Mouse (Mus musculus): ENCODE data around the gene Gm9195. TPM values are rescaled to one million over a fixed set of nuclear protein-coding genes. Genes with fewer than 3 reads are reported as not detected.

The Gm9195 gene
- not detected for total RNA-seq (2022)

- DNase-seq, result no peak
Measured at GRCm38 (mm10) chr14:72491738-72492137, at the start of gene Gm9195. Gm9195 (minus strand) TSS chr14:72491838.

GRCm38 (mm10) chr14:72536392-72537017 is 44.9 kb upstream of the Gm9195 start:
- no peak for DNase-seq

GRCm38 (mm10) chr14:72533862-72534261 is 42.2 kb upstream of the Gm9195 start:
- DNase-seq, result no peak

GRCm38 (mm10) chr14:72532028-72532917 is 40.6 kb upstream of the Gm9195 start:
- DNase-seq, result no peak

DNA sequence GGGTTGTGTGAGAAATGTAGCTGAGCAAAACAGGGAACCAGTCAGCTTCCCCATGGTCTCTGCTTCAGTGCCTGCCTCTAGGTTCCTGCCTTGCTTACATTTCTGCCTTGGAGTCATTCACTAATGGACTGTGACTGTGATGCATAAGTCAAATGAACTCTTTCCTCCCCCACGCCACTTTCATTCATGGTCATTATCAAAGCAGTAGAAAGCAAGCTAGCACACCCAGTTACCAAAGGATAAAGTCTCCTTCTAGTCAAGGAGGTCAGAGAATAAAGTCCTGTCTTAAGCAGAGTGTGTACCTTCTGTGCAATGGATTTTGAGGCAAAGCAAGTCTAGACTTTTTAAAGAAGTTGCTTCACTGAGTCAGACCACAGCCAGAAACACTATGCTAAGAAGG is 35.5 kb upstream of the Gm9195 start:
- no peak for DNase-seq

DNA sequence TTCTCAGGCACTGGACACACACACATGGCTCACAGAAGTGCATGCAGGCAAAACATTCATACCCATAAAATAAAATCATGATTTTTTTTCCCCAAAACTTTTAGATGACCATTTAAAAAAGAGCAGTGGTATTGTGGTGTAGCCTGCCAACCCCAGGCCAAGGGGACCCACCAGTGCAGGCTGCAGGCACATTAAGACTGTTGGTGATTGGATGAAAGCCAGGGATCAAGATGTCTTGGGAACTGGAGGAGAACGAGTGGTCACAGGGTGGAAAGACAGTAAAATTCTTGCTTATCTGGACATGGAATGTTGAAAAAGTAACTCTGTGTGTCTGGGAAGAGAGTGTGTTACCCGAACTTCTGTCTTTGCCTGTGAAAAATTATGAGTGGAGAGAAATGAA is 27.9 kb upstream of the Gm9195 start:
- no peak for DNase-seq

GRCm38 (mm10) chr14:72518786-72519185 is 27.1 kb upstream of the Gm9195 start:
- DNase-seq, result no peak

GRCm38 (mm10) chr14:72516376-72516775 is 24.7 kb upstream of the Gm9195 start:
- DNase-seq, result no peak

DNA sequence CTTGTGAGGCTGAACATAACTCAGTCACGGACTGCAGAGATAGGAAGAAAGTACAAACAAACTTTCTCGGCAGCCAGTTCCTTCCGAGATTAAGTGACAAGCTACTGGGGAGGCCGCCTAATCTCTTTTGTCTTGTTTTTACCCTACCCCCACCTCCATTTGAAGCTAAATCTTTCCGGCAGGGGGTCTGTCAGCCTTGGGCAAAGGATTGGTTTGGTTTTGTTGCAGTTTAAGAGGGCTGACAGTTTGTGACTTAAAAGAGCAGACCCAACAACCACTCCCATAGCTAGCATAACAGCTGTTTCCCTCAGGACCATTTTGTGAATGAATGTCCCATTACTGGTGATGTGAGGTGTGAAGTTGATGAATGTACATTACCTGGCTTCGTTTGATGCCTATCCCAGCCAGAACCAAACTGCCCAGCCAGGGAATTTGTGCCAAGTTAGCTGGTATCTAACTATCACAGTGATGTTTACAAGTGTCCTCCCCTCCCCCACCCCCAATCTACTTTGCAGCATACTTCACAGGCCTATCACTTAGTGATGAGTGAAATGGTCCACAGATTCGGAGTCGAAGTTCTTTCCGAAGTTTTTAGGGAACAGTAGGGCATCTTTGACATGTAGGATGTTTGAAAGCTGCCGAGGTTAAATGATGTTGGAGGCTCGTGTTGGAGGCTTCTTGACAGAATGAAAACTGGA is 15.2 kb upstream of the Gm9195 start:
- DNase-seq, result no peak

- DNase-seq, result no peak
Measured at GRCm38 (mm10) chr14:72506018-72506722, 14.5 kb upstream of the Gm9195 start.

DNA sequence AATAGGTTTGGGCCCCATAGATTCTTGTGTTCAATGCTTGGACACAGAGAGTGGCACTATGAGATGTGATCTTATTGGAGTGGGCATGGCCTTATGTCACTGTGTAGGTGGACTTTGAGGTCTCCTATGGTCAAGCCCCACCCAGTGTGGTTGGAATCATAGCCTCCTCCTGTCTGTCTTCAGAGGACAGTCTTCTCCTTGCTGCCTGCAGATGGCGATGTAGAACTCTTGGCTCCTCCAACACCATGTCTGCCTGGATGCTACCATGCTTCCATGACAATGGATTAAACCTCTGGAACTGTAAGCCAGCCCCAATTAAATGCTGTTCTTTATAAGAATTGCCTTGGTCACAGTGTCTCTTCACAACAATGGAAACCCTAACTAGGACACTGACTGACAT is 13.3 kb upstream of the Gm9195 start:
- DNase-seq, result no peak

GRCm38 (mm10) chr14:72503241-72503640 is 11.6 kb upstream of the Gm9195 start:
- no peak for DNase-seq

DNA sequence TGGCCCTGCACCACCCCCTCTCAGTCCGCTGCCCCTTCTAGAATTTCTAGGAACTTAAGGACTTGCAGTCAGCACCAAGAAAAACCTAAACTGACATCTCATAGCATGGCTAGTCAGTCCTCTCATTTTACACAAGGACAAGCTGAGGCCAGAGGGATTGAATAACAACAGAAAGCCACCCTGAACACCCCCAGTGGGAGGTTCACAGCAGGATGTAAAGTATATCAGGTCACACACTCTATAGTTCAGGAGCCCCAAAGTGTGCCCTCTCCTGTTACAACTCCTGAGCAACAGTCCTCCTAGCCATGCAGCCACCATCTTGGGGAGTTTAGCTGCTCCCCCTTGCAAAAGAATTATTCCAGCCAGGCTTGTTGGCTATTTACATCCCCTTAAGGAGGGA is 2.1 kb upstream of the Gm9195 start:
- no peak for DNase-seq

DNA sequence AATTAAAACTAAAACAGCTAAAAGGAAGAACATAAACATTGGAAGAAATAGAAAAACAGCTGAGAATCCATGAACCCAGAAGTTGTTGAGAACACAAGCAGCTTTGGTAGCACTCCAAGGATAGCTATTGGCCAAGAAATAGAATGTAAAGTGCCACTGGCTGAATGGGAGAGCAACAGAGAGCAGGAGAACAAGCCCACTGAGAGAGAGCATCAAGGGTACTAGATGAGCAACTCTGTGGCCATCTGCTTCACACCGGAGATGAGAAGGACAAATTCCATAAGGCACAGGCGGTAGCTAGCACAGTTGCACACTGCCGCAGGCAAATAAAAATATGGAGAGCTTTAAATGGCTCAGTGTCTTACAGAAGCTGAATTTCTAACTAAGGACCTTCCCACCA is 1.3 kb downstream of the Gm9195 start:
- no peak for DNase-seq

DNA sequence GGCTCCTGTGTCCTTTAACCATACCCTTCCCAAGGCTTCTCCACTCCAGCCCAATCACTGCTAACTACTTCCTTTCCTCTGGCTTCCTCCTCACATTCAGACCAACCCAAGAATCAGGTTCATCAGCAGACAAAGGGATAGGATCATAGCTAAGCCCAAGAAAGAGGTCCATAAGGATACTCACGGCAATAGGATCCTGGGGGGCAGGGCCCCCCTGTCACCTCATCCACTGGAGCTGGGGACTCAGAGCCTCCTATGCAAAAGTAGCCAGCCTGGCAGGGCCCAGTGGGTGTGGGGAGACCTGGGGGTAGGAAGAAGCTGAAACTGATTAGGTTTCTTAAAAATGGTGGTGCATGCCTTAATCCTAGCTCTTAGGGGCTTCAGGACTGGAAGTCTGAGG is 17.1 kb downstream of the Gm9195 start:
- no peak for DNase-seq

DNA sequence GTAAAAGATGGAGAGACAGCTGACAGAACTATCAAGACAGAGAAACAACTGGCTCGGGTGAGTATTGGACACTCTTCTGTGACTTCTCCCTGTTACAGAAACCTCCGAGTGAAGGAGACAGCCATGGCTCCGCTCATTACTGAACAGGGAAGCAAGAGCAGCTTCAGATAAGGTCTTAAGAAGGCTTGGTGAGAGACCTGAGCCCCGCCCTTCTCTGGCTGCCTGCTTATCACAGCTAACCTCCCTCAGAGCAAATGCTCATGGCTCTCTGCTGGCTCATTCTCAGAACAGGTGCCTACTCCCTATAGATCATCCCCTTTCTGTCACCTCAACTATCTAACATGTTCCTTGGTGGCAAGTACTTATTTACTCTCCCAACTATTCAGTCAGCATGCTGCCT is 23.2 kb downstream of the Gm9195 start:
- no peak for DNase-seq

- no peak for DNase-seq
Measured at GRCm38 (mm10) chr14:72466384-72466783, 25.3 kb downstream of the Gm9195 start.

GRCm38 (mm10) chr14:72461591-72461990 is 30.0 kb downstream of the Gm9195 start:
- no peak for DNase-seq

DNA sequence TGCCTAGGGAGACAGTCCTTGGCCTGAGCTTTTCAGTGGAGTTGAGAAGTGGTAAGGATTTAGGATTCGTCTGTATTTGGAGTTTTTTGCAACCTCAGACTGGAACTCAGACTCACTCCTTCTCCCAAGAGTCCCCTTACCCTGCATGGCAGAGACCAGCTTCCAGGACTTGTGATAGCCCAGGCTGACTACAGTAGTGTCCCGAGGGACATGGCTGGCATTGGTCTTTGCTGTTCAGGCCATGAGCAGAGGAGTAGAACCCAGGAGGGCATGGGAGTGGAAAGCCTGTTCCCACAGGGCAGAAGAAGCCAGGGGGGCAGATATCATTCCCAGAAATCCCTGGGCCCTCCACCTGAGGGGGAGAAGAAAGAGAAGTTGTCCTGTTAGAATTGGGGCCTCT is 31.3 kb downstream of the Gm9195 start:
- DNase-seq, result no peak

DNA sequence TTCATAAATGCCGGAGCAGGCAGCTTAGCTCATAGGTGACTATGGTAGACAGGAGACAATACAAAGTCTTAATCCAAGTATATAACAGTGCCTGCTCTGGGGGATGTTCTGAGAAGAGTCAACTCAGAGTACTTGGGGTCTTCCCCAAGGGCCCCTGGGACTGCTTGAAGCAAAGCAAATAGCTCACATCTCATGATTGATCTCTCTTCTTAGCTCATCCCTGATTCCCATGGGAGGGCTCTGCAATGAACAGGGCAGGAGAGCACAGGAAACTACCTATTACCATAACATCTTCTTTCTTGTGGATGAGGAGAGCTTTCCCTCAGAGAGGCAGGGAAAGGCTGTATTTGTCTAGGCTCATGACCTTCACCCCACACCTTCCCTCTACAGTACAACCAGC is 32.7 kb downstream of the Gm9195 start:
- no peak for DNase-seq

DNA sequence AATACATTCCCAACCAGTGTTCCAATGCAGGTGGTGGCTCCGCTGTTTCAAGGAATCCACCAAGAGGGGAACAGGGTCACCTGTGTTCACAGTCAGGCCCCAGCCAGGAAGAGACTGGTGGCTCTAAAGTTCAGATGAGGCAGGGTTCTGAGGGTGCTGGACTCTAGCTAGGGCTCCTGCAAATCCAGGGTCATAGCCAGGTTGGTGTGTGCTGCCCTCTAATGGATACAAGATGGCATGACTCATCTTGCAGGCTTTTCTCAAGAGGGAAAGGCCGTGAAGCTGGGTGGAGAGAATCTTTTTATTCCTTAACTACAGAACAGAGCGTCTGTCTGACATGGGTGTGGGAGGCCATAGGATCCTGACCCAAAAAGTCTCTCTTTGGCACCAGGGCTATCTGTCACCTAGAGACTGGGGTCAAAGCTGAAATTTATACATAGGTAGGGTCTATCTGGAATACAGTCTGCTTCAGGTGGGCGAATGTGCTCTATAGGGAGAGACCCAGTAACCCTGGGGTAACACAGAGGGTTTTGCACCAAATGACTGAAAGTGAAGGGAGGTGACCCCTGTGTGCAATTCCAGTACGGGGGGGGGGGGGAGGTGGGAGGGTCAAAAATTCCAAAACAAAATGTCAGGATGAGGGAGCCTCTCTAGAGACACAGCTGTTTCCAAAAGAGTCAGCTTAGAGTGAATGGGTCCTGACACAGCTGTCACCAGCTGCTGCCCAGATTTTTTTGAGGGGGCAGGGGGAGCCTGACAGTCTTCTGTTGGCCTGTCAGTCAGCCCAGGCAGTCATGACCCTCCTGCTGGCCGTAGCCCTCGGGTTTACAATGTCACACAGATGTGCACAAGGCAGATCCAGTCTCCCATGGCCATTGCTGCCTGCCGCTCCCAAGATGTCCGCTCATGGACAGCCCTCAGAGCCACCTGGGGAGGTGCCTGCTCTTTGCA is 44.2 kb downstream of the Gm9195 start:
- DNase-seq, result no peak

GRCm38 (mm10) chr14:72442936-72443335 is 48.7 kb downstream of the Gm9195 start:
- no peak for DNase-seq
